Mouse (Mus musculus) intestine, postnatal 0 days (tissue): Measurements from ENCODE around the gene Knstrn. TPM values are rescaled to one million over a fixed set of nuclear protein-coding genes. Genes with fewer than 3 reads are reported as not detected.
A peak's percentile ranks its signal among the peaks of the same experiment; 100 is the strongest.

Experiments
- ATAC-seq: fragments of 200-750 bp; cut with Nextera tagmentation; 2 replicates; pipeline ENCODE4 v1.8.0; 2017; ENCODE audit warnings: mild to moderate bottlenecking, moderate TSS enrichment, moderate library complexity
- H3K27ac ChIP-seq: fragments of 300-500 bp; sonication (generic); 2 replicates; pipeline ENCODE4 v1.5.1; 2014; ENCODE audit warnings: mild to moderate bottlenecking, low read depth, low read length, moderate library complexity
- H3K27me3 ChIP-seq: fragments of 300-500 bp; sonication (generic); replicated peaks from 2 replicates; pipeline ENCODE4 v1.6.1; 2014; ENCODE audit warnings: low read length, mixed read lengths; ENCODE audit not compliant: control insufficient read depth, insufficient read depth
- H3K36me3 ChIP-seq: fragments of 300-500 bp; sonication (generic); 2 replicates; pipeline ENCODE4 v1.6.1; 2014; ENCODE audit warnings: mild to moderate bottlenecking, moderate library complexity; ENCODE audit not compliant: control insufficient read depth, insufficient read depth
- H3K4me1 ChIP-seq: fragments of 300-500 bp; sonication (generic); replicated peaks from 2 replicates; pipeline ENCODE4 v1.6.1; 2014; ENCODE audit warnings: antibody characterized with exemption, low read length, mixed read lengths; ENCODE audit not compliant: control insufficient read depth, insufficient read depth
- H3K4me2 ChIP-seq: fragments of 300-500 bp; sonication (generic); replicated peaks from 2 replicates; pipeline ENCODE4 v1.6.1; 2014; ENCODE audit warnings: low read depth, mild to moderate bottlenecking, moderate library complexity
- H3K4me3 ChIP-seq: fragments of 300-500 bp; sonication (generic); 2 replicates; pipeline ENCODE4 v1.5.1; 2014; ENCODE audit warnings: low read depth, low read length
- H3K9ac ChIP-seq: fragments of 300-500 bp; sonication (generic); 2 replicates; pipeline ENCODE4 v1.6.1; 2014; ENCODE audit warnings: mild to moderate bottlenecking, low read depth, low read length
- H3K9me3 ChIP-seq: fragments of 300-500 bp; sonication (generic); 2 replicates; pipeline ENCODE4 v1.6.1; 2016; ENCODE audit warnings: mixed run types; ENCODE audit not compliant: control insufficient read depth
- CTCF ChIP-seq: sonication (generic); IDR thresholded peaks from 2 replicates; pipeline ENCODE4 v1.5.1; 2016; ENCODE audit warnings: low read depth, mild to moderate bottlenecking, control low read depth, antibody characterized with exemption, moderate library complexity
- WGBS: fragments of 180-500 bp; shearing (Covaris S2); extraction: QIAGEN DNeasy Blood & Tissue Kit; methylation state at CpG from one replicate; pipeline ENCODE4 v1.1.7; 2014; 5-methylcytosine and 5-hydroxymethylcytosine counted together
- polyA plus RNA-seq: library from polyadenylated mRNA; unstranded; fragments of >200 nt; fragmentation: Nextera tagmentation; extraction: Ambion mirVana; gene quantifications from 2 replicates; pipeline ENCODE4 v1.2.1, GENCODE M21; 2015

Knstrn gene
- polyA plus RNA-seq, 1 experiment from 2014 or later: 26.4 TPM

- Histone ChIP-seq H3K27me3 (no peaks in the 10 kb centered on the region; the same call in 1 of the 2 replicates), H3K4me3 (peak within 1 kb of the TSS; percentile 25), H3K4me2 (peak within 1 kb of the TSS; percentile 67), H3K4me1 (peaks cover 11% of the 10 kb centered on the region; the same call in 1 of the 2 replicates), H3K9me3 (no peaks in the 10 kb centered on the region), H3K36me3 (no peaks in the 10 kb centered on the region), H3K27ac (no peak within 1 kb of the TSS), H3K9ac (no peak within 1 kb of the TSS)
- ATAC-seq: peak; percentile 64; the same call in 1 of the 2 replicates
- 10% methylated on average over 39 of the region's 39 CpGs for WGBS
- TF ChIP-seq CTCF: peak; percentile 66
These were observed 34.0 kb upstream of the Knstrn start, which contains the start of gene Disp2 for GRCm38 (mm10) chr2:118779504-118780480. TSS of gene Disp2 (plus strand) at chr2:118779719.

GRCm38 (mm10) chr2:118781115-118781514 is 32.7 kb upstream of the Knstrn start:
- Histone ChIP-seq H3K27me3 (no peaks in the 10 kb centered on the region; the same call in 1 of the 2 replicates), H3K4me1 (peaks cover 11% of the 10 kb centered on the region; the same call in 1 of the 2 replicates), H3K27ac (no peak overlapping the region), H3K4me3 (no peak overlapping the region), H3K9me3 (no peaks in the 10 kb centered on the region), H3K36me3 (no peaks in the 10 kb centered on the region), H3K4me2 (no peak overlapping the region), H3K9ac (no peak overlapping the region)
- 55% methylated on average over 1 of the region's 1 CpGs for WGBS
- TF ChIP-seq CTCF: no peak
- ATAC-seq: no peak

GRCm38 (mm10) chr2:118782303-118782702 is 31.5 kb upstream of the Knstrn start:
- no peak overlapping the region for H3K4me3 ChIP-seq
- H3K27me3 ChIP-seq: no peaks in the 10 kb centered on the region; the same call in 1 of the 2 replicates
- WGBS: 32% methylated on average over 4 of the region's 4 CpGs
- no peaks in the 10 kb centered on the region for H3K9me3 ChIP-seq
- peak; percentile 51; the same call in 1 of the 2 replicates for ATAC-seq
- H3K4me1 ChIP-seq: peaks cover 11% of the 10 kb centered on the region; the same call in 1 of the 2 replicates
- no peak overlapping the region for H3K9ac ChIP-seq
- TF ChIP-seq CTCF: no peak
- no peaks in the 10 kb centered on the region for H3K36me3 ChIP-seq
- no peak overlapping the region for H3K4me2 ChIP-seq
- H3K27ac ChIP-seq: no peak overlapping the region

- no peak overlapping the region for H3K27ac ChIP-seq
- no peak for TF ChIP-seq CTCF
- ATAC-seq: no peak
- peaks cover 11% of the 10 kb centered on the region; the same call in 1 of the 2 replicates for H3K4me1 ChIP-seq
- H3K27me3 ChIP-seq: no peaks in the 10 kb centered on the region; the same call in 1 of the 2 replicates
- H3K36me3 ChIP-seq: no peaks in the 10 kb centered on the region
- no peak overlapping the region for H3K4me2 ChIP-seq
- no peak overlapping the region for H3K9ac ChIP-seq
- H3K4me3 ChIP-seq: no peak overlapping the region
- WGBS: 37% methylated on average over 5 of the region's 5 CpGs
- H3K9me3 ChIP-seq: no peaks in the 10 kb centered on the region
These were observed 30.7 kb upstream of the Knstrn start for GRCm38 (mm10) chr2:118783093-118783492.

GRCm38 (mm10) chr2:118783663-118784062 is 30.1 kb upstream of the Knstrn start:
- Histone ChIP-seq H3K4me3 (no peak overlapping the region), H3K4me2 (no peak overlapping the region), H3K9ac (no peak overlapping the region), H3K9me3 (no peaks in the 10 kb centered on the region), H3K4me1 (peaks cover 11% of the 10 kb centered on the region; the same call in 1 of the 2 replicates), H3K27me3 (no peaks in the 10 kb centered on the region; the same call in 1 of the 2 replicates), H3K27ac (no peak overlapping the region), H3K36me3 (no peaks in the 10 kb centered on the region)
- no peak for ATAC-seq
- no peak for TF ChIP-seq CTCF
- WGBS: 90% methylated on average over 7 of the region's 7 CpGs

DNA sequence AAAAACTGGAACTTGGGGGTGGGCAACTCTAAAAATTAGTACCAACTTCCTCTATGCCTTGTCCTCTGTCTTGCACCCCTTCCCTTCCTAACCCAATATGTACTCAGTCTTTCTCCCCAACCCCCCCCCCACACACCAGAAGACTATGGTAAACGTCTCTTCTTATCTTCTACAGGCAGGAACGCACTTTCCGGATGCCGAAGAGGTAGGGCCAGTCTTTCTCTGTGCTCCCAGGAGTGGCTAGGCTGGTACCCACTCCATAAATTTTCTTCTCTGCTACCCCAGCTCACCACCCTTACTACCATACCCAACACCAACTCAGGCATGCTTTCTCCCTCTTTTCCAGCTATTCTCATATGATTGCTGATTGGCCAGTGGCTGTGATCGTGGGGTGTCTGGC is 27.3 kb upstream of the Knstrn start:
- H3K4me1 ChIP-seq: peaks cover 5% of the 10 kb centered on the region; the same call in 1 of the 2 replicates
- 70% methylated on average over 5 of the region's 5 CpGs for WGBS
- H3K27me3 ChIP-seq: 0 out of 2 replicates have a peak, but pooled peaks cover 3% of the 10 kb centered on the region
- no peak overlapping the region for H3K4me3 ChIP-seq
- H3K27ac ChIP-seq: no peak overlapping the region
- H3K9me3 ChIP-seq: no peaks in the 10 kb centered on the region
- no peak for TF ChIP-seq CTCF
- no peaks in the 10 kb centered on the region for H3K36me3 ChIP-seq
- no peak for ATAC-seq
- no peak overlapping the region for H3K9ac ChIP-seq
- no peak overlapping the region for H3K4me2 ChIP-seq
